Mouse (Mus musculus): ENCODE measurements at regions not wholly inside any gene's neighbourhood (a gene's known extent, or its start where the extent isn't known, plus 50 kb on each side); places are given as distances from the start of the nearest gene placed in this dataset.
A peak's percentile ranks its signal among the peaks of the same experiment; 100 is the strongest.

DNA sequence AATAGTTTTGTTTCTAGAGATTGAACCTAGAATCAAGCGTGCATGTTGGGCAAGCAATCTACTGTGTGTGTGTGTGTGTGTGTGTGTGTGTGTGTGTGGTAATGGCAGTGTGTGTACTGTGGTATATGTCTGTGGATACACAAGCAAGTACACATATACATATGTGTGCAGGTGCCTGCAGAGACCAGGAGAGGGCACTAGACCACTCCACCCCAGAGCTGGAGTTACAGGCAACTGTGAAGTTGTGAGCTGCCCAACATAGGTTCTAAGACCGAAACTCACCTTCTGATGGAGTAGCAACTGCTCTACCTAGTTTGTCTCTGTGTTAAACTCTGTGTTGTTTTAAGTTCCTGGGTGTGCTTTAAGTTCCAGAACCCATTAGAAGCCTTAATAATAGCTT lies 177.7 kb upstream of the Lrig3 start:
- peak; percentile 42 for DNase-seq (ENCODE audit: low read depth, low spot score)

GRCm38 (mm10) chr10:125790924-125791323 lies 175.0 kb upstream of the Lrig3 start:
- no peak for DNase-seq (ENCODE audit: low read depth, low spot score)

- no peak for DNase-seq (ENCODE audit: low read depth, low spot score)
Measured at GRCm38 (mm10) chr10:125794504-125794903, 171.5 kb upstream of the Lrig3 start.

DNA sequence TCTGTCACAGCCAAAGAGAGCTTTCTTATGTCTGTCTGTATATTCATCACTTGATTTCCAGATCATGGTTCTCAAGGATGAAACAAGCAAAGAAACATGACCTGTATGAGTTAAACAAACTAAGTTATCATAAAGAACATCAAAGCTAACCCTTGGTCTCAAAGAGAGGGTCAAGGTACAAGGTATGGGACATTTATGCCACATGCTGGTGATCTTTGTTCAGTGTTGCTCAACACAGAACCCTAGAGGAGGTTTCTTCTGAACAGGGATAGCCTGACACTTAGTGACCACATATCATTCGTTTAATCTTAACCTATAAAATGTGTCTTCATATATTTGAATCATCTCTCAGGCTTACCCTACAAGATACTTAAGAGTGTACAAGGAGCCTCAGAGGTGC lies 170.6 kb upstream of the Lrig3 start:
- no peak for DNase-seq (ENCODE audit: low read depth, low spot score)

DNA sequence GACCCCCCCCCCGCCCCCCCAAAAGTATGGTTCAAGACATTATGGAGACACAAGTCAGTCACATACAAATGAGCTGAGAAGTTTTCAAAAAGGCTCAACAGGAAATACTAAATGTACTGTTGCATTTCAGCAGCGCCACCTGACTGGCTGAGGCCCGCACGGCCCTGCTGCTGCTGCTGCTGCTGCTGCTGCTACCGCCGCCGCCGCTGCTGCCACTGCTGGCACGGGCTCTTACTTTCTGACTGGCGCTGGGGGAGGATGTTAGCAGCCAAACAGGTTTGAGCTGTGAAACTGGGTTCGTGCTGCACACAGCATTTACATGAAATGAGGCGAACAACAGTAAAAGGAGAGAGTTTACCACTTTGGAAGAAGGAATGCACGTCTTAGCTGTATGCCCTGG lies 167.3 kb upstream of the Lrig3 start:
- no peak for DNase-seq (ENCODE audit: low read depth, low spot score)

DNA sequence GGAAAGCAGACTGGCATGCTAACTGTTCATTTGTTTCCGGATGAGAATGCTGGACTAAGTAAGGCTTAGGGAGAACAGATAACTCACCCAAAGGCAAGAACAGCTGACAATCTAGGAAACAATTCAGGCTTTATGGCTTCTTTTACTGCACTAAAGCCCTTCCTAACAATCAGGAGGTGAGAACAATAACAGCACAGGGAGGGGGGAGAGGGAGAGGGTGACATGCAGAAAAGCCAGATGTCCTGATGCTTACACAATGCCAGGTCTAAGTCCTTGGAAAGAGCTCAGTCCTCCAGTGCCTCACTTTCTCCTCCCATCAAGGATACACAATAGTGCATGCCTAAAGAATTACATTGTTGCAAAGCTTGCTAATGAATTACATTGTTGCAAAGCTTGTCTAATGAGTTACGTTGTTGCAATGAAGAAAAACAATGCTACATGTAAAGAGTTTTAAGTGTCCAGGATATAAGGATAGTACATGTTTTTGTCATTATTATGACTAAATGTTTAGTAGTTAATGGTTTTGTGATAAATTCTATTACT lies 165.3 kb upstream of the Lrig3 start:
- DNase-seq (ENCODE audit: low read depth, low spot score), result peak; percentile 62

DNA sequence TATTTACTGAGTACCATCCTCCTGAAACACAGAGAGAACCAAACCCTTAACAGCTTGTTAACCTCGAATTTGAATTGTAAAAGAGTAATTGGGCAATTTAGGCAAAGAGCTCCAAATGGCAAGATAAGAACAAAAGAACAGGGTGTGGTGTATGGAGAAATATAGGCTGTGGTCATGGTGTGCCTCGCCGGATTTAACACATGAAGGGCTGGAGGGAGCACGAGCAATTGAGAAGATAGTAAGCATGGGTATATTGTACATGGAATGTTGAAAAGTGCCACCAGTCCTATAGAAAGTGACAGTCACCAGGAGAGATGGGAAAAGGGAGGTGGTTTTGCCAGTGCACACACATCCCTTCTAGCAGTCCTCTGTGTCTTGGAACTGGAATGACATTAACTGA lies 164.5 kb upstream of the Lrig3 start:
- peak; percentile 57 for DNase-seq (ENCODE audit: low read depth, low spot score)

DNA sequence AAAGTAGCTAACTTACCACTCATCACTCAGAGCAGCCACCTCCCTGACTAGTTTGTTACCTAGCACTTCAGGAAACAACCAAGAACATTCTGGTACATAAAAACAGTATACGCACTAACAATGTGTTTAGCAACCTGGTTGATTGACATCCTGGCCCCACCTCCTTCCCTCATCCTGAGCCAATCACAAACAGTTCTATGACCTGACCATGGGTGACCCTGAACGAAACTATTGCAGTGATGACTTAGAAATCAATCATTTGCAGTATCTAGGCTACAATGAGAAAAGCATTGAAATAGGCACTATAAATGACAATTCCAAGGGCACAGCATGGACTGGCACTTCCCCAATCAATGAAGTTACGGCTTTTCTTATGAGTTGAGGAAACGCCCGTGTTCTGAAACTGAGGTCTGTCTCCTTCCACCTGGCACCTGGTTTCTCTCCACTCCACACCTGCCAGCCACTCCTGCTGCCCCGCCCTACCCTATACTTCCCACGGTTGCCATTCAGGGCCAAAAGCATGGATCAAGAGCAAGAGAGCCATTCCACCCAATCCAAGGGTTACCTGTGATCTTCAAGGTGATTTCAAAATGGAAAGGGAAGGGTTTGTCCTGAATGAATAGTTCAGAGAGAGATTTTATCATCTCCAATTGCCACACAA lies 162.9 kb upstream of the Lrig3 start:
- no peak for DNase-seq (ENCODE audit: low read depth, low spot score)

DNA sequence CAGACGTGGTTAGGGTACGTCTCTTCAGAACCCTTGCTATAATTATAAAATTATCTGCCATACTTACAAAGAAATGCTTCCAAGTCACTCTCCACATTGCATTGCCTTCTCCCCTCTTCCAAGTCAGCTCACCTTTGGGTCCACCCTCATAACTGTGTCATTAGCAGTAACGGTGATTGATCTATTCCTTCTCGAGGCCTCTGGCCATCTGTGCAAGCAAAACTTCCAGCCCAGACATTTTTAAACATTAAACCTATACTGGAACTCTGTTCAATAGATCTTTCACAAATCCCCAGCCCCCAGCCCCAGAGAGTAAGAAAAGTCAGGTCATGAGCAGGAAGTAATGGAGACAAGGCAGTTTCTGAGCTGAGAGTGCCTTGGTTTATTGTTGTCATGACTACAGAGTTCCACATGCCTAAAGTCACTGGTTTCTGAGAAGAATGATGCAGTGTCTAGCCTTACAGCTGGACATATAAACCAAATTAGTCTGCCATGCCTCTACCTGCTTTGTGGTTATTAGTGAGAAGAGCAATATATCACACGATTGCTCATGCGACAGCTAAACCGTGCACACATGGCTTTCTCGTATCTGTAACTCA lies 156.1 kb upstream of the Lrig3 start:
- no peak for DNase-seq (ENCODE audit: low read depth, low spot score)

GRCm38 (mm10) chr10:125810590-125810989 lies 155.4 kb upstream of the Lrig3 start:
- no peak for DNase-seq (ENCODE audit: low read depth, low spot score)

- DNase-seq (ENCODE audit: low read depth, low spot score), result no peak
Measured at GRCm38 (mm10) chr10:125814191-125814887, 151.6 kb upstream of the Lrig3 start.

- no peak for DNase-seq (ENCODE audit: low read depth, low spot score)
Measured at GRCm38 (mm10) chr10:125832134-125832533, 133.8 kb upstream of the Lrig3 start.

- no peak for DNase-seq (ENCODE audit: low read depth, low spot score)
Measured at GRCm38 (mm10) chr10:125832764-125833163, 133.2 kb upstream of the Lrig3 start.

DNA sequence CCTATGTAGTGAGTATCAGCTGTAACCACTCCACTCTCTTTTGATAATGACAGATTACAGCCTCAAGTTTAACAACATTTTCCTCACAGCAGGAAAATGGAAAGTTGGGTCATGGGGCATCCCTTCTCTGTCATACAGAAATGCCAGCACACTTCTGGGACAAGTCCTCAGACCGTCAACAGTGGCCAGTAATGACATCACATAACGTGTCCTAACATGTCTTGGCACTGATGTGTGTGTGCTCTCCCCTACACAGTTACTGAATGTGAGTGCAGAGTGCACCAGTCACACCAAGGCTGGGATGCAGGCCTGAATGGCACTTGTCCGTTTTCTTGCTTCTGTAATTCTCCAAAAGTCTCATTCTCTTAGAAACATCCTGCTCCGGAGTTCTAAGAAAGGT lies 132.0 kb upstream of the Lrig3 start:
- DNase-seq (ENCODE audit: low read depth, low spot score), result no peak

DNA sequence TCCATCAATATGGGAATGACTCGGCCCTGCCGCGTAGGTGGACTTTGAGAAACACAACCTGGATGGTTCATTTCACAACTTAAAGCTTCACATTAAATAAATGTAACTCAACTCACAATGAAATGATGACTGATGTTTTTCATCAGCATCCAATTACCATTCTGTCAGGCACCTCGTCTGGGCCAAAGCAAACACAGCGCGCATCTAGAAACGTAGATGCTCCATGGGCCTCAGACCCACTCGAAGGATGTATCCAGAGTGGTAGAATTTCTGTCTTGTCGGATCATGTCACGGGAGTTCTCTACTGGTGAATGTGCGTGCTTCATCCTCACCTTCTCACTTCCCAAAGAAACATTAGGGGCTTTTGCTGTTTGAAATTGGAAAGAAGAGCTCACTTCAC lies 127.0 kb upstream of the Lrig3 start:
- DNase-seq (ENCODE audit: low read depth, low spot score), result no peak

- DNase-seq (ENCODE audit: low read depth, low spot score), result peak; percentile 57
Measured at GRCm38 (mm10) chr10:125839621-125840141, 126.3 kb upstream of the Lrig3 start.

DNA sequence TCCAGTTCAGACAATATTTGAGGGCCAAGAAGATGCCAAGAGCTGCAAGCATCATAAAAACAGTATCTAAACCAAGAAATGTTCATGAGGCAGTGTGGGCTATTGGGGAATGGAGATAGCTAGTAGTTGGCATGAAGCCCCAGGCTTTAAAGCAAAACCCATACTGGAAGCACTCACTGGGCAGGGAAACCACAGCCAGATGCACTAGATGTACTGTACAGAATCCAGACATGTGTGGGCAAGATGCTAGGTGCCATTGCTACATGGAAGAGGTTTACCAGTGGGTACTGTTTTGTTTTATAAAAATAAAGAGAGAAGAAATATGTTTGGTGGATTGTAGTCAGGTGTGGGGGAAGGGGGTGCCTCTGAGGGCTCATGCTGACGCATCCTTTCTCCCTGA lies 125.6 kb upstream of the Lrig3 start:
- no peak for DNase-seq (ENCODE audit: low read depth, low spot score)

GRCm38 (mm10) chr10:125844336-125844865 lies 121.6 kb upstream of the Lrig3 start:
- no peak for DNase-seq (ENCODE audit: low read depth, low spot score)

- DNase-seq (ENCODE audit: low read depth, low spot score), result no peak
Measured at GRCm38 (mm10) chr10:125845014-125845514, 120.9 kb upstream of the Lrig3 start.

GRCm38 (mm10) chr10:125850370-125850769 lies 115.6 kb upstream of the Lrig3 start:
- DNase-seq (ENCODE audit: low read depth, low spot score), result no peak

- no peak for DNase-seq (ENCODE audit: low read depth, low spot score)
Measured at GRCm38 (mm10) chr10:125861734-125862133, 104.2 kb upstream of the Lrig3 start.

GRCm38 (mm10) chr10:125866346-125866745 lies 99.6 kb upstream of the Lrig3 start:
- DNase-seq (ENCODE audit: low read depth, low spot score), result no peak
